Mouse (Mus musculus) erythroblast, embryonic 14.5 days (primary cell): ENCODE data around the gene Tldc2.

Source experiments
- GATA1 ChIP-seq: IDR thresholded peaks from 2 replicates; pipeline ENCODE4 v1.6.1; 2012; ENCODE audit warnings: low read length, inconsistent platforms, mixed read lengths
- TAL1 ChIP-seq: IDR thresholded peaks from 3 replicates; pipeline ENCODE4 v1.6.1; 2012; ENCODE audit warnings: low read length, inconsistent platforms, mixed read lengths

GRCm38 (mm10) chr2:157084831-157085585 is 1.8 kb upstream of the Tldc2 start:
- TF ChIP-seq GATA1 = no peak
- no peak for TF ChIP-seq TAL1
